Mouse (Mus musculus): ENCODE data around the gene Tmem217. TPM values are rescaled to one million over a fixed set of nuclear protein-coding genes. Genes with fewer than 3 reads are reported as not detected.
A peak's percentile ranks its signal among the peaks of the same experiment; 100 is the strongest.
"Not testable (repeated sequence)": the region's sequence is repeated elsewhere in the genome, so short reads cannot be mapped to it uniquely, and the experiment has no call there.

Tmem217 gene
- polyA plus RNA-seq, 1 experiment, result not detected

GRCm38 (mm10) chr17:29503700-29504099 lies 48.5 kb downstream of the Tmem217 start:
- no peak overlapping the region for H3K4me3 ChIP-seq (replicated peaks; ENCODE audit: control insufficient read depth, low read depth, low read length)
- peaks cover 8% of the 10 kb centered on the region for H3K4me1 ChIP-seq (ENCODE audit: control insufficient read depth, insufficient read depth, low read length)
- peak; percentile 24; the same call in 1 of the 2 replicates for TF ChIP-seq CTCF (IDR thresholded peaks at IDR 0.05; ENCODE audit: control insufficient read depth, insufficient read depth, low read length)
- no peak for TF ChIP-seq POLR2A (IDR thresholded peaks at IDR 0.05; ENCODE audit: borderline replicate concordance, control insufficient read depth, low read depth, low read length)
- WGBS, result 87% methylated on average over 5 of the region's 5 CpGs
- no peak overlapping the region for H3K27ac ChIP-seq (ENCODE audit: control insufficient read depth, insufficient read depth, low read depth, low read length, poor library complexity)

- peak overlapping the region; percentile 71 for H3K27ac ChIP-seq (ENCODE audit: control insufficient read depth, insufficient read depth, low read depth, low read length, poor library complexity)
- 6% methylated on average over 32 of the region's 32 CpGs for WGBS
- peak overlapping the region; percentile 73 for H3K4me3 ChIP-seq (replicated peaks; ENCODE audit: control insufficient read depth, low read depth, low read length)
- peaks cover 8% of the 10 kb centered on the region for H3K4me1 ChIP-seq (ENCODE audit: control insufficient read depth, insufficient read depth, low read length)
- no peak for TF ChIP-seq CTCF (IDR thresholded peaks at IDR 0.05; ENCODE audit: control insufficient read depth, insufficient read depth, low read length)
- no peak; the same call in 1 of the 2 replicates for TF ChIP-seq POLR2A (IDR thresholded peaks at IDR 0.05; ENCODE audit: borderline replicate concordance, control insufficient read depth, low read depth, low read length)
Observed at GRCm38 (mm10) chr17:29502669-29503665, 49.2 kb downstream of the Tmem217 start.

GRCm38 (mm10) chr17:29502005-29502668 lies 50.0 kb downstream of the Tmem217 start:
- Histone ChIP-seq H3K27ac (ENCODE audit: control insufficient read depth, insufficient read depth, low read depth, low read length, poor library complexity) (peak overlapping the region; percentile 71), H3K4me1 (ENCODE audit: control insufficient read depth, insufficient read depth, low read length) (peaks cover 9% of the 10 kb centered on the region), H3K4me3 (replicated peaks; ENCODE audit: control insufficient read depth, low read depth, low read length) (no peak overlapping the region)
- WGBS, result 50% methylated on average over 7 of the region's 7 CpGs
- TF ChIP-seq CTCF (IDR thresholded peaks at IDR 0.05; ENCODE audit: control insufficient read depth, insufficient read depth, low read length), result no peak
- TF ChIP-seq POLR2A (IDR thresholded peaks at IDR 0.05; ENCODE audit: borderline replicate concordance, control insufficient read depth, low read depth, low read length), result no peak

GRCm38 (mm10) chr17:29500802-29501469 lies 51.2 kb downstream of the Tmem217 start:
- TF ChIP-seq POLR2A (IDR thresholded peaks at IDR 0.05; ENCODE audit: borderline replicate concordance, control insufficient read depth, low read depth, low read length) (no peak), CTCF (IDR thresholded peaks at IDR 0.05; ENCODE audit: control insufficient read depth, insufficient read depth, low read length) (peak; percentile 39; the same call in 1 of the 2 replicates)
- 8% methylated on average over 17 of the region's 17 CpGs for WGBS
- Histone ChIP-seq H3K4me3 (replicated peaks; ENCODE audit: control insufficient read depth, low read depth, low read length) (no peak overlapping the region), H3K4me1 (ENCODE audit: control insufficient read depth, insufficient read depth, low read length) (peaks cover 11% of the 10 kb centered on the region), H3K27ac (ENCODE audit: control insufficient read depth, insufficient read depth, low read depth, low read length, poor library complexity) (peak overlapping the region; percentile 38; the same call in 1 of the 2 replicates)

- Histone ChIP-seq H3K4me3 (replicated peaks; ENCODE audit: control insufficient read depth, low read depth, low read length) (no peak overlapping the region), H3K4me1 (ENCODE audit: control insufficient read depth, insufficient read depth, low read length) (peaks cover 11% of the 10 kb centered on the region), H3K27ac (ENCODE audit: control insufficient read depth, insufficient read depth, low read depth, low read length, poor library complexity) (peak overlapping the region; percentile 38; the same call in 1 of the 2 replicates)
- WGBS, result 28% methylated on average over 7 of the region's 7 CpGs
- TF ChIP-seq POLR2A (IDR thresholded peaks at IDR 0.05; ENCODE audit: borderline replicate concordance, control insufficient read depth, low read depth, low read length) (no peak), CTCF (IDR thresholded peaks at IDR 0.05; ENCODE audit: control insufficient read depth, insufficient read depth, low read length) (no peak)
Observed at GRCm38 (mm10) chr17:29500243-29500740, 51.9 kb downstream of the Tmem217 start.

GRCm38 (mm10) chr17:29499511-29499910 lies 52.7 kb downstream of the Tmem217 start:
- Histone ChIP-seq H3K4me3 (replicated peaks; ENCODE audit: control insufficient read depth, low read depth, low read length) (no peak overlapping the region), H3K27ac (ENCODE audit: control insufficient read depth, insufficient read depth, low read depth, low read length, poor library complexity) (no peak overlapping the region), H3K4me1 (ENCODE audit: control insufficient read depth, insufficient read depth, low read length) (peaks cover 12% of the 10 kb centered on the region)
- TF ChIP-seq POLR2A (IDR thresholded peaks at IDR 0.05; ENCODE audit: borderline replicate concordance, control insufficient read depth, low read depth, low read length), result no peak
- TF ChIP-seq CTCF (IDR thresholded peaks at IDR 0.05; ENCODE audit: control insufficient read depth, insufficient read depth, low read length), result no peak
- whole genome bisulfite sequencing, result 34% methylated on average over 6 of the region's 6 CpGs

- not testable (repeated sequence) for H3K27ac ChIP-seq (ENCODE audit: control insufficient read depth, insufficient read depth, low read depth, low read length, poor library complexity); H3K4me3 ChIP-seq (replicated peaks; ENCODE audit: control insufficient read depth, low read depth, low read length)
- peaks cover 13% of the 10 kb centered on the region for H3K4me1 ChIP-seq (ENCODE audit: control insufficient read depth, insufficient read depth, low read length)
- 64% methylated on average over 2 of the region's 2 CpGs for WGBS
Observed at GRCm38 (mm10) chr17:29498952-29499351, 53.2 kb downstream of the Tmem217 start.

All from bone marrow, adult 2 months (tissue).